Mouse (Mus musculus) layer of hippocampus, adult 18-20 months (tissue): ENCODE data around the gene Clip1. TPM values are rescaled to one million over a fixed set of nuclear protein-coding genes. Genes with fewer than 3 reads are reported as not detected.

Source experiments
- DNase-seq, 2 experiments: peaks; one replicate each; pipeline ENCODE4 v3.0.0; 2022; ENCODE audit warnings: low spot score in 2 of 2
- total RNA-seq, 2 experiments: library from RNA; stranded (reverse); gene quantifications; 2 replicates each; pipeline ENCODE4 v1.2.3; 2021

Gene Clip1
- total RNA-seq, 2 experiments from 2014 or later, result 127 to 137 TPM

DNA sequence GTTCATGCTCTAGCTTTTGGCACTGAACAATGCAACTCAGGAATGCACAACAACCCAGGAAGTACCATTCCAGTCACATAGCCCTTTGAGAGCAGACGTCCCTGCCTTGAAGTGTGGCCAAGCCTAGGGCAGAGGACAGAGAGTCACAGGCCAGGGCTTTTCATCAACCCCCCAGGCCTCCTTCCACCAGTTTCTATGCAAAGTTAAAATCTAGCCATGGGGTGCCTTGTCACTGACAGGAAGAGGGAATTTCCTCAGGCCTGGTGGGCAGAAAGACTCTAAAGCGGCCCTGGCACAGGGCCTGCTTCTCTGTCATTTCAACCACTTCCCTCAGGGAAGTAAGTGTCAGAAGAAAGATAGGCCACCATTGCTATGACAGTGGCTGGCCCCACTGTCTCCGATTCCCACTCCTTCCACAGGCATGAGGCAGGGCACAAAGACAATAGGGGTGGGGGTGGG, 77.2 kb downstream of the Clip1 start:
- DNase-seq, result no peak

DNA sequence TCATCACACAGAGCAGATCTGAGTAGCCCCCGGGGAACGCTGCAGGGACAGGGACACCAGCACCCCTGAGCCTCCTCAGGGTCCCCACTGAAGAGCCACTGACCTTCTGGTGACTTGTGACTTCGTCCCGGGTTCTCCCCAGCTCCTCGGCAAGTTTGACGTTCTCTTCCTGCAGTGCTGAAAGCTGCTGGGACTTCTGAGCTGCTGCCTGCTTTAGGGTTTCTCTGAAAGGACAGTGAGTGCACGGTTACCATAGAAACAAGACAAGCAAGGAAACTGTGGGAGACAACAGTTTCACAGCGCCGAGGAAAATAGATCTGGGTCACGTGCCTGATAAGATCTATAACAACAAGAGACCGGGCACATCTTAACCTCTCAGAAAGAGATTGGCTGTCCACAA, 80.9 kb downstream of the Clip1 start:
- peak; percentile 56 to 74 for DNase-seq

DNA sequence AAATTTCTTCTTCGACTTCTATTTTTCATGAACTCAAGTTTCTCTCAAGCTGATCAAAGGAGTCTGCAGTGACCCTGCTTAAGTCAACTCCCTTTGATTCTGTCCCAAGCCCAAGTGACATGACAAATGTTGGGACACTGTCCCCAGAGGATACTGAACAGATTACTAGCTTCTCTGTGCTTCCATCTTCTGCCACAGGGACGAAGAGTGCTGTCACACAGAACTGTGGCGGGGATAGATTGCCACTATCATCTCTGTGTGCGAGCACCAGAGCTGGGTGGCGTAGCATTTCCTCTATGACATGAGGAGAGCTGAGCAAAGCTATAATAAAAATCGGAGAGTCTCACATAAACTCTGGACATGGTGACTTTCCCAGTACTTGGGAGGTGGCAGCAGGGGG, 82.2 kb downstream of the Clip1 start:
- DNase-seq, result no peak

DNA sequence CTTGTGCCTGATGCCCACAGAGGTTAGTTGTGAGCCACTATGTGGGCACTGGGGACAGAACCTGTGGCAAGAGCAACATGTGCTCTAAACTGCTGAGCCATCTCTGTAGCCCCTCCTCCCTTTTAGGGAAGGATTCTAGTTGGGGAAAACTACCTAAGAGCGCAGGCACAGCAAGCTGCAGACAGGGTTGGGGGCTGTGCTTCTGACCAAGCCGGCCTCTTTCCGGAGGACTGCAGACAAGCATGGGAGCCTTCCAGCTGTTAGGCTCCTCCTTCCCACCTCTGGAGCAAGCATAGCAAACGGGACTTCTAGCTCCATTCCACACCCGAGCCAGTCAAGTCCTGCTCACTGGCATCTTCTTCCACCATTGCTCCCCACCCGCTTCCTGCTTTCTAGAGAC, 85.1 kb downstream of the Clip1 start:
- no peak for DNase-seq

DNA sequence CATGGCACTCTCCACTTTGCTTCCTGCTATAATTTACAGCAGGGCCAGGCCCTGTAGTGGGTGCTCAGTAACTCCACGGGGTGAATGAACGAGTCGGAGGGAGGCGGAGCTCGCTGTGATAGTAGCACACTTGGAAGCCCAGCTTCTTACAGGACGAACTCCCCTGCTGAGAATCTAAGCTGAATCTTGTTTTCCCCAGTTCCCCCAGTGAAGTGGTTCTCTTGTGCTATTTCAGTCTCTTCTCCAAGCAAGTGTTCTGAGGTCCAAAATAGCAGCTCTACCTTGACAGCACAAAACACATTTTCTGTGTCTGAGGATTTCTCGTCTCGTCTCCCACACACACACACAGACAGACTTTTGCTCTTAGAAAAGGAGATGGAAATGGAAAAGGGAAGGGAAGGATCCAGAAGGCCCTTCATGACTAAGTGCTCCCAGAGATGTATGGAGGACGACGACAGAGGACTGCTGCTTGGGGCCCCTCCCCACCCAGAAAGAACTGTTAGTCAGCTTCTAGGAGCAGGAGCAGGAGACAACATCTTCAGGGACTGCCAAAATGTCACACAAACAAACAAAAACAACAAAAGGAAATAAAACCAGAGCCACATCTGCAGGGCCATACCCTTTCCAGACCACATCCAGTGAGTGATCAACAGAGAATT, 90.7 kb downstream of the Clip1 start:
- peak in 1 of 2 experiments; percentile 28 for DNase-seq

DNA sequence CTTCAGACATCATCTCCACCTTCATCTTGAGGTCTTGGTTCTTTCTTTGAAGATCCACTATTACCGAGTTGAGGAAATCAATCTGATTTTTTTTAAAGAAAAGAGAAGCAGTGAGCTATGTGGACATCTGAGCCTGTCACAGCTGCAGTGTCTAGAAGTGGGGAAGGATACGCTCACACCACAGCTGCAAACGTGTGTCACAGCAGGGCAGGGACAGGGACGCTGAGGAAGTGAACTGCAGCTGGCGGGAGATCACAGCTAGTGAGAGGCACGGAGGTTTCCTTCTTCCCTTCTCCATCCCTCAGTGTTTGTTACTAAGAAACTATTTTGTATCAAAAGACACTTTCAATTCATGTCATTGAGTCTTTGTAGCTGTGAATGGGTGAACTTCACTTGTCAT, 104.4 kb downstream of the Clip1 start:
- DNase-seq, result no peak

DNA sequence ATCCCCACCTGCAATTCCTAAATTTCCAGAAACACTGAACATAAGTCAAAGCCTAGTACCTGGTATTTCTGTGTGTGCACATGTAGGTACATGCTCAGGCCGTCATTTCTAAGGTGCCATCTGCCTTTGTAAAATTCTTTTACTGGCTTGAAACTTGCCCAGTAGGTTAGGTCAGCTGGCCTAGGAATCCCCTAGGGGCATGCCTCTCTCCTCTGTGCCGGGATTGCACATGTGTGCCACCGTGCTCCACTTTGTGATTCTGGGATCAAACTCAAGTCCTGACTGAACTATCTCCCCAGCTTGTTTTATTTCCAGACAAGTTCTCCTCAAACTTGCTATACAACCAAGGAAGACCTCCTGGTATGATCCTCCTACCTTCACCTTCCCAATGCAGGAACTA, 107.7 kb downstream of the Clip1 start:
- DNase-seq, result no peak

DNA sequence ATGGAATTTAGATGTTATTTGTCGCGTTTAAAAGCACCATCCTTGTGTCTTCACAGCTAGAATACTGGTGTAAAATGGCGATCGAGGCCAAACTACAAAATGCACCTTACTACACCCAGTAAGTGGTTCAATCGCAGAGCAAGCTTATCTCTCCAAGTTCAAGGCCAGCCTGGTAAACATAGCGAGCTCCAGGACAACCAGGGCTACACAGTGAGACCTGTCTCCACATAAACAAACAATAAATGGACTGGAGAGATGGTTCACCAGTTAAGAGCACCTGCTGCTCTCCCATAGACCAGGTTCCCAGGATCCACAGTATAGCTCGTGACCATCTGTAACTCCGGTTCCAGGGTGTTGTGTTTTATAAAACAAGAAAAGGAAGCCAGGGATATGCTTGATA, 111.1 kb downstream of the Clip1 start:
- no peak for DNase-seq

DNA sequence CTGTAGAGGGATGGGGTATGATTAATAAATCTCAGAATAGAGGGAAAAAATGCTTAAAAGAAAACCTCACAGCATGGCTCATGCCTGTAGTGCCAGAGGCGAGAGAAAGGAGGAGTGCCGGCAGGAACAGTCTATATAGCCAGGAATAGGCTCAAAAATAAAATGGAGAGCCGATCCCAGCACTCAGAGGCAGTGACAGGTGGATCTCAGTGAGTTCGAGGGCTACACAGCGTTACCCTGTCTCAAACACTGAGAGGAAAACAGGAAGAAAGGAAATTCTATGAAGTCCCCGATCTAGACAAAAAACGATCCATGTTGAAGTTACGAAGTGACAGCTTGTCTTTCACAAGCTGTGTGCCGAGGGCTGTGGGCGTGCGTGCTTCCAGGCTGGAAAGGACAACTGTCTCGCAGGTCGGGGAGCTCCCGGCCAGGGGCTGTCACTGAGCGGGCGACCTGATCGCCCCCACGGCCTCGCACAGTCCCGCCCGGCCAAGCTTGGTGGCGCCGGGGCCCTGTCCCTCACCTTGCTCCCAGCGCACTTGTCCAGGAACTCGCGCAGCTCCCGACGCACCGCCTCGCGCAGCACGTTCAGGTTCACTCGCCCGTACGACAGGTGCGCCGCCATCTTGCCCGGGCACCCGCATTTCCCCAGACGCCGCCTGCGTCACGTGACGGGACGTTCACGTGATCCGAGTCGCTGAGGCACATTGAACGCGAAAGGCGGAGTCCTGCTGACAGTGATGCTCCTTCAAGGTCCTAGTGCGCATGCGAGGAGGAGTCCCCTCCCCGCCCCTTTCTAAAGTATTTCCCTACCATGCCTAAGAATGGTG, 111.8 kb downstream of the Clip1 start, which contains the start of gene Vps33a:
Gene Vps33a, minus strand, starts transcription at position 682 of the 830 bp plus-strand sequence.
- DNase-seq, result peak; percentile 96 to 99

DNA sequence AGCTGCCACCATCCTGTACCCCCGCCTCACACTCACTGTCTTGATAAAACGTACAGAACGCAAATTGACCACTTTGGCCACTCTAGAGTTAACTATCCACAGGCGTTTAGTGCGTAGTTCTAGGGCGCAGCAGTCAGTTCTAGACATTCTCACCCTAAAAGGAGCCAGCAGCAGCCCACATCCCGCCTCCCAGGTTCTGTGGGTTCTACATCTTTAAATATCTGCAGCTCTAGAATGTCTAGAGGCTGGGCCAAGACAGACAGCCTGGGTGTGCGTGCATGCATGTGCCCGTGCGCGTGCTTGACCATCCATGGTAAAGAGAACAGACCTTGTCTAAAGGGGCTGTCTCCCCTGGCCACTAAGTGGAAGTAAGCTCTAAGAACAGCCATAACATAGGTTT, 123.3 kb downstream of the Clip1 start:
- no peak for DNase-seq

DNA sequence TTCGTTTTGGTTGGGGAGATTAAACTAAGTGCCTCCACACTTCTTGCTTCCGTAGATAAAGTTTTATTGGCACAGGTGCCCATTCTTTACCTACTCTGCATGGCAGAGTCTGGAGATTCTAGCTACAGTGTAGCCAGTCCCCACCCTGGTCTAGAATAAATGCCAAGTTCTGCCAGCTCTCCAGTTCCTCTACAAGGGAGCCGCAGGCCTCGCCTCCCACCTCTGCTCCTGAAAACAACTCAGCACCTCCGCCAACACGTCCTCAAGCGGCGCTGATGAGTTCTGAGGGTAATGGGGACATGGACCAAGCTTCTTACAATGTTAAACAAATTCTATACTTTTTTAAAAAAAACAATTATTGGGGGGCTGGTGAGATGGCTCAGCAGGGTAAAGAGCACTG, 124.8 kb downstream of the Clip1 start:
- DNase-seq, result no peak

DNA sequence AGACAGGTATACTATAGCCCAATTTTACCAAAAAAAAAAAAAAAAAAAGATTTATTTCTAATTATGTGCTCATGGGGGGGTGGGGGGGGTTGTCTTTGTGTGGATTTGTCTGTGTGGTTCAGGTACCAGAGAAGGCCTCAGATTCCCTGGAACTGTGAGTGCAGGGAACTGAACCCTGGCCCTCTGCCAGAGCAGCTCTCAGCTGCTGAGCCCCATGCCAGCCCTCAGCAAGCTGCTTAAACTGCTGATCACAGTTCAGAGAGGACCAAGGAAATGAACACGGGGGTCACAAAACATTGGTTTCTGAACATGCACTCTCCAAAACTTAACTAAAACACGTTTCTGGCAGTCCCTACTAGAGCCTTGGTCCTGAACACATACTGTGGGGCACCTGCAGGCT, 128.0 kb downstream of the Clip1 start:
- peak in 1 of 2 experiments; percentile 67 for DNase-seq

DNA sequence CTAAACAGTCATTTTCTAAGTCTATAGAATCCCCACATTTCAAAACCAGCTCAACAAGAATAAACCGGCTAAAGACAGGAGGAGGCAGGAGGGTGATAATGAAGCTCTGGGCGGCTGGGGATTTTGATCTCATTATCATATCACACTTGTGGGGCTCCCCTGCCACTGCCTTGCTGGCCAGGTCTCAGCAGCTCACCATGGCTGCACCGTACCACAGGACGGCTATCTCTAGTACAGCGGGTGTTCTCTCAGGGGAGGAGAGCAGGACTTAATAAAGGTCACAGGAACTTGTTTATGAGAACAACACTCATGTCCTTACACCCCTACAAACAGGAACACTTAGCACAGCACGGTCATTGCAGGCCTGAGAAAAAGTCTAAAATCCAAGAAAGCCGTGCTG, 128.7 kb downstream of the Clip1 start:
- DNase-seq, result no peak

DNA sequence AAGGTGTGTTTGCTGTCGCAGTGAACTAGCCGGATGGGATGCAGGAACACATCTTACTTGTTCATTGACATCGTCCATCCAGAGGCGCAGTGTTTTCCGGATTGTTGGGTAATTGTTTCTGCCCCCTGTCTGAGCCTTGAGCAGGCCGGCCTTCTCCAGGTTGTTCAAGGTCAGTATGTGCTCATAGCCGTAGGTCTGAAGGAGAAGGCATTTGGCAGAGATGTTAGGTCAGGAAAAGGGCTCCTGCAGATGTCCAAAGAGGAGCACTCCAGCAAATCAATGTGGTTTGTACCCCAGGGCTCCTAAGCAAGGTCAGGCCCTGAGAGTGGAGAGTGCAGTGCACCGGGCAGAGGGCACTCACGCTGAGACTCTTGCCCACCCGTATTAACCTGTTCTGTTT, 150.6 kb downstream of the Clip1 start:
- DNase-seq, result no peak

DNA sequence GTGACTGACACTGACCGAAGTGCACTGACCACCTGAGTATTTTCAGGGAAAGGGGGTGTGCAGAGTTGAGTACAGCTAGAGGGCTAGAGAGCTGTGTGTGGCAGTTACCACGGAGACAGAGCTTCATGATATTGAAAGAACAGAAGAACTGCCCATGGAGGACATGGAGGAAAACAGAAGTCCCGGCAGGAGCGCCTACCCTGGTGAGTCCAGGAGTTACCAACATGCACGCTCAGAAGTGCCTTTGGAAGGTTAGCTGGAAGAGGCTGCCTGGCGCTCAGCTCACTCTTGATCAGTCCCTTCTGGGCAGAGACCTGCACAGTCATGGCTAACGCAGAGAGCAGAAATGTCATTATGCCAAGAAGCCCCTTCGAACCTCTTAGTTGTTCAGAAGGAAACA, 154.4 kb downstream of the Clip1 start:
- no peak for DNase-seq

DNA sequence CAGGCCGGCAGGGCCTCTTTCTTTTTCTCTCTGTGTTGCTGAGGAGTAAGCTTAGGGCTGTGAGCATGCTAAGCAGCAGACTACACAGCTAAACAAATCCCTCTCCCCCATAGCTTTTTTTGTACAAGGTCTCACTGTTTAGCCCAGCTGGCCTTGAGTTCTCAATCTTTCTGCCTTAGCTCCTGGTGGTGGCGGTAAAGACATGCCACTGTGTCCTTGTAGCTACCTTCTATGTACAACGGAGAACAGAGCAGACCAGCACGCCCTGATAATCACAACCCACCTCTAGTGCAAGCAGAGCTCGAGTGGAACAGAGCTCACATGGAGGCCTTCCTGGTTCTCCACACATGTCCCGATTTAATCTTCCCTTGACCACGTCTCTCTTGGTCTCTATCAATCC, 155.8 kb downstream of the Clip1 start:
- DNase-seq, result no peak

Other genes with a start within 250 kb of the Clip1 start
- under 1 TPM; 0.79 TPM for gene Lrrc43, start 195.3 kb downstream of the Clip1 start, total RNA-seq
- not detected for gene Il31, start 195.1 kb downstream of the Clip1 start, total RNA-seq
- under 1 TPM; 0.52 to 0.68 TPM for gene B3gnt4, start 174.2 kb downstream of the Clip1 start, total RNA-seq
- 10 to 100 TPM; 30.9 to 32.0 TPM for gene Diablo, start 160.4 kb downstream of the Clip1 start, total RNA-seq
- gene Gm49027, start 159.1 kb downstream of the Clip1 start, total RNA-seq, result 1 to 10 TPM; 2.2 to 5.0 TPM
- gene Vps33a, start 111.6 kb downstream of the Clip1 start, total RNA-seq, result 10 to 100 TPM; 93.0 to 96.5 TPM
- 10 to 100 TPM; 51.1 to 55.8 TPM for gene Zcchc8, start 36.5 kb upstream of the Clip1 start, total RNA-seq
- 10 to 100 TPM; 97.4 to 99.3 TPM for gene Rsrc2, start 64.8 kb upstream of the Clip1 start, total RNA-seq
- 1 to 10 TPM; 1.8 to 3.5 TPM for gene Kntc1, start 65.1 kb upstream of the Clip1 start, total RNA-seq
- gene Hcar2, start 180.9 kb upstream of the Clip1 start, total RNA-seq, result under 1 TPM in 1 of 2 experiments, not detected in 1; 0.27 TPM
- gene Hcar1, start 195.4 kb upstream of the Clip1 start, total RNA-seq, result under 1 TPM; 0.74 to 0.86 TPM
- gene Denr, start 222.6 kb upstream of the Clip1 start, total RNA-seq, result 10 to 100 TPM; 64.9 TPM
- gene Gm43518, start 242.8 kb upstream of the Clip1 start, total RNA-seq, result 1 to 10 TPM in 1 of 2 experiments, not detected in 1; 1.6 TPM
- gene Ccdc62, start 246.1 kb upstream of the Clip1 start, total RNA-seq, result 1 to 10 TPM; 1.3 to 2.4 TPM